Mouse (Mus musculus): ENCODE measurements at regions not wholly inside any gene's neighbourhood (a gene's known extent, or its start where the extent isn't known, plus 50 kb on each side); places are given as distances from the start of the nearest gene placed in this dataset.

GRCm38 (mm10) chr10:102835814-102836213, 194.2 kb downstream of the Alx1 start:
- WGBS = 46% methylated on average over 1 of the region's 1 CpGs
- ATAC-seq (ENCODE audit: low FRiP score, low read depth) = no peak
- H3K36me3 ChIP-seq = no peaks in the 10 kb centered on the region
- H3K27me3 ChIP-seq (replicated peaks) = no peaks in the 10 kb centered on the region
- no peak overlapping the region for H3K4me3 ChIP-seq
- no peak overlapping the region for H3K4me2 ChIP-seq (replicated peaks)
- no peak overlapping the region for H3K9ac ChIP-seq
- no peaks in the 10 kb centered on the region for H3K9me3 ChIP-seq
- H3K4me1 ChIP-seq = no peaks in the 10 kb centered on the region
- no peak overlapping the region for H3K27ac ChIP-seq

- no peaks in the 10 kb centered on the region for H3K27me3 ChIP-seq (replicated peaks)
- H3K9ac ChIP-seq = no peak overlapping the region
- no peak overlapping the region for H3K4me3 ChIP-seq
- no peak for ATAC-seq (ENCODE audit: low FRiP score, low read depth)
- no peaks in the 10 kb centered on the region for H3K36me3 ChIP-seq
- H3K9me3 ChIP-seq = no peaks in the 10 kb centered on the region
- H3K27ac ChIP-seq = no peak overlapping the region
- H3K4me2 ChIP-seq (replicated peaks) = no peak overlapping the region
- 77% methylated on average over 3 of the region's 3 CpGs for WGBS
- no peaks in the 10 kb centered on the region for H3K4me1 ChIP-seq
These were observed 200.4 kb downstream of the Alx1 start for GRCm38 (mm10) chr10:102829606-102830005.

GRCm38 (mm10) chr10:102823434-102823833, 206.6 kb downstream of the Alx1 start:
- Histone ChIP-seq H3K27ac (no peak overlapping the region), H3K27me3 (replicated peaks) (no peaks in the 10 kb centered on the region), H3K9me3 (no peaks in the 10 kb centered on the region), H3K36me3 (no peaks in the 10 kb centered on the region), H3K4me2 (replicated peaks) (no peak overlapping the region), H3K9ac (no peak overlapping the region), H3K4me3 (no peak overlapping the region), H3K4me1 (no peaks in the 10 kb centered on the region)
- no peak for ATAC-seq (ENCODE audit: low FRiP score, low read depth)

GRCm38 (mm10) chr10:102801391-102801790, 228.6 kb downstream of the Alx1 start:
- Histone ChIP-seq H3K36me3 (no peaks in the 10 kb centered on the region), H3K27me3 (replicated peaks) (no peaks in the 10 kb centered on the region), H3K4me2 (replicated peaks) (no peak overlapping the region), H3K27ac (no peak overlapping the region), H3K4me3 (no peak overlapping the region), H3K4me1 (no peaks in the 10 kb centered on the region), H3K9me3 (no peaks in the 10 kb centered on the region), H3K9ac (no peak overlapping the region)
- no peak for ATAC-seq (ENCODE audit: low FRiP score, low read depth)
- 90% methylated on average over 3 of the region's 3 CpGs for WGBS

- ATAC-seq (ENCODE audit: low FRiP score, low read depth) = no peak
- 89% methylated on average over 2 of the region's 2 CpGs for WGBS
These were observed 250.8 kb downstream of the Alx1 start for GRCm38 (mm10) chr10:102779243-102779642.

GRCm38 (mm10) chr10:102763696-102764095, 251.7 kb downstream of the Rassf9 start:
- no peak for ATAC-seq (ENCODE audit: low FRiP score, low read depth)
- H3K9ac ChIP-seq = no peak overlapping the region
- no peak overlapping the region for H3K4me3 ChIP-seq
- no peaks in the 10 kb centered on the region for H3K4me1 ChIP-seq
- no peak overlapping the region for H3K27ac ChIP-seq
- 92% methylated on average over 4 of the region's 4 CpGs for WGBS
- H3K27me3 ChIP-seq (replicated peaks) = no peaks in the 10 kb centered on the region
- H3K9me3 ChIP-seq = no peaks in the 10 kb centered on the region
- no peaks in the 10 kb centered on the region for H3K36me3 ChIP-seq
- no peak overlapping the region for H3K4me2 ChIP-seq (replicated peaks)

More at GRCm38 (mm10) chr10:102779243-102779642, 250.8 kb downstream of the Alx1 start:
- Histone ChIP-seq H3K4me3 (no peak overlapping the region), H3K36me3 (no peaks in the 10 kb centered on the region), H3K27me3 (replicated peaks) (no peaks in the 10 kb centered on the region), H3K9me3 (no peaks in the 10 kb centered on the region), H3K27ac (no peak overlapping the region), H3K4me1 (no peaks in the 10 kb centered on the region), H3K4me2 (replicated peaks) (no peak overlapping the region), H3K9ac (no peak overlapping the region)

- H3K4me1 ChIP-seq = no peaks in the 10 kb centered on the region
- H3K9ac ChIP-seq = no peak overlapping the region
- no peak for ATAC-seq (ENCODE audit: low FRiP score, low read depth)
- no peaks in the 10 kb centered on the region for H3K36me3 ChIP-seq
- no peak overlapping the region for H3K27ac ChIP-seq
- no peaks in the 10 kb centered on the region for H3K9me3 ChIP-seq
- no peak overlapping the region for H3K4me3 ChIP-seq
- H3K4me2 ChIP-seq (replicated peaks) = no peak overlapping the region
- WGBS = 89% methylated on average over 2 of the region's 2 CpGs
- H3K27me3 ChIP-seq (replicated peaks) = no peaks in the 10 kb centered on the region
These were observed 250.4 kb downstream of the Rassf9 start for GRCm38 (mm10) chr10:102762378-102762777.

GRCm38 (mm10) chr10:102735207-102735606, 223.2 kb downstream of the Rassf9 start:
- 63% methylated on average over 3 of the region's 3 CpGs for WGBS
- 0 out of 2 replicates have a peak, but pooled peaks have one; percentile 21 for ATAC-seq (ENCODE audit: low FRiP score, low read depth)

GRCm38 (mm10) chr10:102732420-102732819, 220.4 kb downstream of the Rassf9 start:
- Histone ChIP-seq H3K9me3 (no peaks in the 10 kb centered on the region), H3K27me3 (replicated peaks) (no peaks in the 10 kb centered on the region), H3K4me2 (replicated peaks) (no peak overlapping the region), H3K36me3 (no peaks in the 10 kb centered on the region), H3K9ac (no peak overlapping the region), H3K4me1 (no peaks in the 10 kb centered on the region), H3K4me3 (no peak overlapping the region), H3K27ac (no peak overlapping the region)
- WGBS = 94% methylated on average over 6 of the region's 6 CpGs
- no peak for ATAC-seq (ENCODE audit: low FRiP score, low read depth)

More at GRCm38 (mm10) chr10:102735207-102735606, 223.2 kb downstream of the Rassf9 start:
- Histone ChIP-seq H3K4me2 (replicated peaks) (no peak overlapping the region), H3K4me3 (no peak overlapping the region), H3K9ac (no peak overlapping the region), H3K9me3 (no peaks in the 10 kb centered on the region), H3K36me3 (no peaks in the 10 kb centered on the region), H3K4me1 (no peaks in the 10 kb centered on the region), H3K27me3 (replicated peaks) (no peaks in the 10 kb centered on the region), H3K27ac (no peak overlapping the region)

- 80% methylated on average over 2 of the region's 2 CpGs for WGBS
- Histone ChIP-seq H3K4me1 (no peaks in the 10 kb centered on the region), H3K27ac (no peak overlapping the region), H3K9me3 (no peaks in the 10 kb centered on the region), H3K4me3 (no peak overlapping the region), H3K36me3 (no peaks in the 10 kb centered on the region), H3K9ac (no peak overlapping the region), H3K4me2 (replicated peaks) (no peak overlapping the region), H3K27me3 (replicated peaks) (no peaks in the 10 kb centered on the region)
- ATAC-seq (ENCODE audit: low FRiP score, low read depth) = no peak
These were observed 200.2 kb downstream of the Rassf9 start for GRCm38 (mm10) chr10:102712263-102712662.

- no peaks in the 10 kb centered on the region for H3K4me1 ChIP-seq
- 93% methylated on average over 3 of the region's 3 CpGs for WGBS
- H3K4me3 ChIP-seq = no peak overlapping the region
- H3K27ac ChIP-seq = no peak overlapping the region
- no peaks in the 10 kb centered on the region for H3K27me3 ChIP-seq (replicated peaks)
- no peak overlapping the region for H3K4me2 ChIP-seq (replicated peaks)
- H3K36me3 ChIP-seq = no peaks in the 10 kb centered on the region
- no peak overlapping the region for H3K9ac ChIP-seq
- no peaks in the 10 kb centered on the region for H3K9me3 ChIP-seq
- ATAC-seq (ENCODE audit: low FRiP score, low read depth) = no peak
These were observed 193.8 kb downstream of the Rassf9 start for GRCm38 (mm10) chr10:102705848-102706247.

GRCm38 (mm10) chr10:102694810-102695209, 182.8 kb downstream of the Rassf9 start:
- Histone ChIP-seq H3K9me3 (no peaks in the 10 kb centered on the region), H3K4me2 (replicated peaks) (no peak overlapping the region), H3K36me3 (no peaks in the 10 kb centered on the region), H3K27ac (no peak overlapping the region), H3K4me1 (no peaks in the 10 kb centered on the region), H3K27me3 (replicated peaks) (no peaks in the 10 kb centered on the region), H3K9ac (no peak overlapping the region), H3K4me3 (no peak overlapping the region)
- no peak for ATAC-seq (ENCODE audit: low FRiP score, low read depth)
- WGBS = 73% methylated on average over 2 of the region's 2 CpGs

- no peak overlapping the region for H3K4me2 ChIP-seq (replicated peaks)
- H3K27ac ChIP-seq = no peak overlapping the region
- WGBS = 56% methylated on average over 1 of the region's 1 CpGs
- no peaks in the 10 kb centered on the region for H3K4me1 ChIP-seq
- ATAC-seq (ENCODE audit: low FRiP score, low read depth) = no peak
- H3K9ac ChIP-seq = no peak overlapping the region
- no peaks in the 10 kb centered on the region for H3K9me3 ChIP-seq
- H3K4me3 ChIP-seq = no peak overlapping the region
- no peaks in the 10 kb centered on the region for H3K27me3 ChIP-seq (replicated peaks)
- H3K36me3 ChIP-seq = no peaks in the 10 kb centered on the region
These were observed 177.9 kb downstream of the Rassf9 start for GRCm38 (mm10) chr10:102689966-102690365.

All from neural tube, embryonic 12.5 days (tissue).